Mouse (Mus musculus): ENCODE data around the gene Hba-a2. TPM values are rescaled to one million over a fixed set of nuclear protein-coding genes. Genes with fewer than 3 reads are reported as not detected.
"Not testable (repeated sequence)": the region's sequence is repeated elsewhere in the genome, so short reads cannot be mapped to it uniquely, and the experiment has no call there.

The Hba-a2 gene
- polyA plus RNA-seq, 1 experiment from 2014 or later: 4,938 TPM

DNA sequence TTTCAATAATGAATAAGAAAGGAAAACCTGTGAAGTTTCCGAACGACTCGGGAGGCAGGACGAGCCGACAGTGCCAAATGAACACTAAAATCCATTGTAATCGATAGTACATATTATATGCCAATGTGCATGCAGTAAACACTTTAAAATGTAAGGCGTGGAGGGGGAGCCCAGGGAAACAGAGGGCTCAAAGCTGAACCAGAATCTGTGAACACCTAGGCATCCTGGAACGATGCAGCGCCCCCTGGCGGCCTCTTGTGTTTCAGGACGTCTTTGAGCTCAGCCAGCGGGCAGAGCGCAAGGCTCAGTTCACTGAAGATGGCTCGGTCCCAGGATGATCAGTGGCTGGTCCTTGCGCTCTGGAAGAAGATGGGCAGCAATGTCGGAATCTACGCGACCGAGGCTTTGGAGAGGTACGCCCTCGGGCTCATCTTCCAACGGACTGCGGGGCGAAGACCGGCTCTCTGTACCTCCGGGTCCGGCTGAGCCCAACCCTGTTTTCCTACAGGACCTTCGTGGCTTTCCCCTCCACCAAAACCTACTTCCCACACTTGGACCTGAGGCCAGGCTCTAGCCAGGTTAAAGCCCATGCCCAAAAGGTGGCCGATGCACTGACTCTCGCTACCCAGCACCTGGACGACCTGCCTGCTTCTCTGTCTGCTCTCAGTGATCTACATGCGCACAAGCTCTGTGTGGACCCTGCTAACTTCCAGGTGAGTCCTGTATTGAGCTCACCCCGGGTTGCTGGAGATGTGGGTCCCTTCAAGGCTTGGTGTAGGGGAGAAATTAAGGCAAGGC is 9.4 kb upstream of the Hba-a2 start, which contains the start of gene Hbq1b:
Gene Hbq1b (plus strand): TSS at position 271 of the 798 bp plus-strand sequence.
- 0 out of 2 replicates have a peak within 1 kb of the TSS, but pooled peaks have one; percentile 45 for H3K27ac ChIP-seq
- H3K27me3 ChIP-seq (ENCODE audit: insufficient read depth, poor library complexity, severe bottlenecking): peaks cover 16% of the 10 kb centered on the region
- peak within 1 kb of the TSS; percentile 43 for H3K4me3 ChIP-seq
- not testable (repeated sequence) for H3K36me3 ChIP-seq; H3K4me1 ChIP-seq (replicated peaks); H3K9me3 ChIP-seq
- whole genome bisulfite sequencing: 23% methylated on average over 31 of the region's 33 CpGs
- peak; percentile 66 for DNase-seq (ENCODE audit: low spot score)

DNA sequence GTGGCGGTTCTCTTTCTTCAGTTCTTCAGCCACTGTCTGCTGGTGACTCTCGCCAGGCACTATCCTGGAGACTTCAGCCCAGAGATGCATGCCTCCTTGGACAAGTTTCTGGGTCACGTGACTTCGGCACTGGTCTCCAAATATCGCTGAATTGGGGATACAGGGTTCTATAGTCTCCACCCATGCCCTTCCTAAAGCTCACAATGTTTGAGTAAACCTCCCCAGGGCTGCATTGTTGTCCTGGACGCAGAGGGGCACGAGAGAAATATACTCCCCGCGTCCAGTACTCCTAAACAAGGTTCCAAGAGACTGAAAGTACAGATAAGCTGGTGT is 8.8 kb upstream of the Hba-a2 start:
- Histone ChIP-seq H3K9me3 (no peaks in the 10 kb centered on the region), H3K36me3 (no peaks in the 10 kb centered on the region), H3K27ac (no peak overlapping the region), H3K4me1 (replicated peaks) (no peaks in the 10 kb centered on the region), H3K4me3 (no peak overlapping the region), H3K27me3 (ENCODE audit: insufficient read depth, poor library complexity, severe bottlenecking) (peaks cover 16% of the 10 kb centered on the region)
- WGBS: 72% methylated on average over 9 of the region's 9 CpGs
- DNase-seq (ENCODE audit: low spot score): no peak

DNA sequence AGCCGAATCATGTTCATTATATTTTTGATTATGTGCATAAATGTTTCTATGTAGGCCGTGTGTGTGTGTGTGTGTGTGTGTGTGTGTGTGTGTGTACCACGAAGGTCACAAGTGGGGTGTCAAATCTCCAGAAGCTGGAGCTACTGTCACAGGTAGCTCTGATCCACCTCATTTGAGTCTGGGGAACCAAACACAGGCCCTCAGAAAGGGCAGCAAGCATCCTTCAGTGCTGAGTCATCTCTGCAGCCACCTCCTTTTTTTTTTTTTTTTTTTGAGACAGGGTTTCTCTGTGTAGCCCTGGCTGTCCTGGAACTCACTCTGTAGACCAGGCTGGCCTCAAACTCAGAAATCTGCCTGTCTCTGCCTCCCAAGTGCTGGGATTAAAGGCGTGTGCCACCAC is 3.5 kb upstream of the Hba-a2 start:
- not testable (repeated sequence) for H3K4me1 ChIP-seq (replicated peaks); H3K36me3 ChIP-seq; H3K27ac ChIP-seq; H3K4me3 ChIP-seq; DNase-seq (ENCODE audit: low spot score); H3K9me3 ChIP-seq
- peaks cover 13% of the 10 kb centered on the region for H3K27me3 ChIP-seq (ENCODE audit: insufficient read depth, poor library complexity, severe bottlenecking)
- WGBS: 83% methylated on average over 4 of the region's 4 CpGs

DNA sequence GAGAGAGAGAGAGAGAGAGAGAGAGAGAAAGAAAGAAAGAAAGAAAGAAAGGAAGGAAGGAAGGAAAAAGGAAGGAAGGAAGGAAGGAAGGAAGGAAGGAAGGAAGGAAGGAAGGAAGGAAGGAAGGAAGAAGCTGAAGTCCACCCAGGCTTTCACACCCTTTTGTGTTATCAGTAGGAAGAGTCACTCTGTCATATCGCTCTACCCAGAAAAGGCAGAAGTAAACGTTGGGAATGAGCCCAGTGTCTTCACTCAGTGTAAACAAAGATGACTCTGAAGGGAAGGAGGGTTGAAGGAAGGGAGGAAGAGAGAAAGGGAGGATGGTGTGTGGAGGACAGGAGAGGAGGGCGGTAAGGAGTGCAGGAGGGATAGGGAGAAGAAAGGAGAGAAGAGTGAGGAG is 2.8 kb upstream of the Hba-a2 start:
- DNase-seq (ENCODE audit: low spot score); H3K36me3 ChIP-seq; H3K4me1 ChIP-seq (replicated peaks); H3K27ac ChIP-seq; H3K27me3 ChIP-seq (ENCODE audit: insufficient read depth, poor library complexity, severe bottlenecking); H3K9me3 ChIP-seq; H3K4me3 ChIP-seq: not testable (repeated sequence)
- 77% methylated on average over 3 of the region's 3 CpGs for WGBS

DNA sequence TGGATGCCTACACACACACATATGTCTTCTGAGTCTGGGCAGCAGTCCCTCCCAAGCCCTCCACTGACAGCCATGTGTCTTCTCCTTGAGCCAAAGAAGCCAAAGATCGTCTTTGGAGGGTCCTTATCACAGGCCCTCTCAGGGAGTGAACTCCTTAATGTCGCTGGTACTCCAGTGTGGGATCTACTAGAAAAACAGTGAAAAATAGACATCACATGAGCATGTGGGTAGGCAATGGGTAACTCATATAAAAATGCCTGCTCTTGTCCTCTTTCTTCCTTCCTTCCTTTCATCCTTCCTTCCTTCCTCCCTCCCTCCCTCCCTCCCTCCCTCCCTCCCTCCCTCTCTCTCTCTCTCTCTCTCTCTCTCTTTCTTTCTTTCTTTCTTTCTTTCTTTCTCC is 1.1 kb downstream of the Hba-a2 start:
- H3K4me3 ChIP-seq; H3K27ac ChIP-seq; H3K36me3 ChIP-seq; H3K4me1 ChIP-seq (replicated peaks); DNase-seq (ENCODE audit: low spot score); H3K9me3 ChIP-seq: not testable (repeated sequence)
- peaks cover 24% of the 10 kb centered on the region for H3K27me3 ChIP-seq (ENCODE audit: insufficient read depth, poor library complexity, severe bottlenecking)
- WGBS: 46% methylated on average over 2 of the region's 2 CpGs

DNA sequence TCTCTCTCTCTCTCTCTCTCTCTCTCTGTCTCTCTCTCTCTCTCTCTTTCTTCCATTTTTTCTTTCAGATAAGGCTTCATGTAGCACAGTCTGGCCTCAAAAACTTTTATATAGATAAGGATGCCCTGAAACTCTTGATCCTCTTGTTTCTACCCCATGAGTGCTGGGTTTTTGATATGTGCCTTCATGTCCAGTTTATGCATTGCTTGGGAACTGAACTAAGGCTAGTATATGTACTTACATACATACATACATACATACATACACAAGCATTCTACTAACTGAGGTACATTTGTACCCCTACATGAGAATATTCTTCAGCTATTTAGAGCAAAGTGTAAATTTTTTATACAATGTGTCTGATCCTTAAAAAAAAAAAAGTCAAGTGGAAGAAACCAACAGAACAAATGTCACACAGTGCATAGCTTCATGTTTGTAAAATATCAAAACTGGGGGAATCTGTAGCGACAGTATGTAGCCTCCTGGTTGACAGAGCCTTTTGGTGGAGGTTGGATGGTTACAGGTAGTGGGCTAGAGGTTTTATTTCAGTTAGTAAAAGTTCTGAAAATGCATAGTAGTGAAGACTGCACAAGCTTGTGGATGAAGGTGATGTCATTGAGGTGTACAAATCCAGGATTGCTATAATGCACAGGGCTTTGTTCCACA is 1.7 kb downstream of the Hba-a2 start:
- Histone ChIP-seq H3K4me3 (no peak overlapping the region), H3K4me1 (replicated peaks) (no peaks in the 10 kb centered on the region), H3K27me3 (ENCODE audit: insufficient read depth, poor library complexity, severe bottlenecking) (peaks cover 25% of the 10 kb centered on the region), H3K27ac (no peak overlapping the region), H3K9me3 (no peaks in the 10 kb centered on the region), H3K36me3 (no peaks in the 10 kb centered on the region)
- DNase-seq (ENCODE audit: low spot score): no peak
- 89% methylated on average over 1 of the region's 1 CpGs for WGBS

DNA sequence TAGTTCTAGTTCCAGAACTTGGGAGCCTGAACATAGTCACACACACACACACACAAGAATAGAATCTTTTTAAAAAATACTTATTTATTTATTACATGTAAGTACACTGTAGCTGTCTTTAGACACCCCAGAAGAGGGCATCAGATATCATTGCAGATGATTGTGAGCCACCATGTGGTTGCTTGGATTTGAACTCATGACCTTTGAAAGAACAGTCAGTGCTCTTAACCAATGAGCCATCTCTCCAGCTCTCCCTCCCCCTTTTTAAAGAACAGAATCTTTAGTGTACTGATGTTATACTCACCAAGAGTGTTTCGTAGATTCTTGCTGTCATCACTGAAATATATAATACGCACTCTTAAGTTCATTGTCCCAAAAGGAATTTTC is 2.2 kb downstream of the Hba-a2 start:
- H3K27me3 ChIP-seq (ENCODE audit: insufficient read depth, poor library complexity, severe bottlenecking): peaks cover 25% of the 10 kb centered on the region
- no peaks in the 10 kb centered on the region for H3K9me3 ChIP-seq
- no peak overlapping the region for H3K27ac ChIP-seq
- no peaks in the 10 kb centered on the region for H3K36me3 ChIP-seq
- no peak overlapping the region for H3K4me3 ChIP-seq
- H3K4me1 ChIP-seq (replicated peaks): no peaks in the 10 kb centered on the region
- WGBS: 90% methylated on average over 2 of the region's 2 CpGs
- DNase-seq (ENCODE audit: low spot score): no peak

DNA sequence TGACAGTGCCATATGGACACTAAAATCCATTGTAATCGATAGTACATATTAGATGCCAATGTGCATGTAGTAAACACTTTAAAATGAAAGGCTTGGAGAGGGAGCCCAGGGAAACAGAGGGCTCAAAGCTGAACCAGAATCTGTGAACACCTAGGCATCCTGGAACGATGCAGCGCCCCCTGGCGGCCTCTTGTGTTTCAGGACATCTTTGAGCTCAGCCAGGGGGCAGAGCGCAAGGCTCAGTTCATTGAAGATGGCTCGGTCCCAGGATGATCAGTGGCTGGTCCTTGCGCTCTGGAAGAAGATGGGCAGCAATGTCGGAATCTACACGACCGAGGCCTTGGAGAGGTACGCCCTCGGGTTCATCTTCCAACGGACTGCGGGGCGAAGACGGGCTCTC is 3.6 kb downstream of the Hba-a2 start, which contains the start of gene Hbq1a:
Gene Hbq1a (plus strand): TSS at position 205 of the 400 bp plus-strand sequence.
- H3K27me3 ChIP-seq (ENCODE audit: insufficient read depth, poor library complexity, severe bottlenecking): peaks cover 21% of the 10 kb centered on the region
- WGBS: 6% methylated on average over 16 of the region's 16 CpGs
- not testable (repeated sequence) for H3K9me3 ChIP-seq; H3K36me3 ChIP-seq; H3K27ac ChIP-seq; H3K4me1 ChIP-seq (replicated peaks)
- peak within 1 kb of the TSS; percentile 32 for H3K4me3 ChIP-seq
- peak; percentile 64 for DNase-seq (ENCODE audit: low spot score)

DNA sequence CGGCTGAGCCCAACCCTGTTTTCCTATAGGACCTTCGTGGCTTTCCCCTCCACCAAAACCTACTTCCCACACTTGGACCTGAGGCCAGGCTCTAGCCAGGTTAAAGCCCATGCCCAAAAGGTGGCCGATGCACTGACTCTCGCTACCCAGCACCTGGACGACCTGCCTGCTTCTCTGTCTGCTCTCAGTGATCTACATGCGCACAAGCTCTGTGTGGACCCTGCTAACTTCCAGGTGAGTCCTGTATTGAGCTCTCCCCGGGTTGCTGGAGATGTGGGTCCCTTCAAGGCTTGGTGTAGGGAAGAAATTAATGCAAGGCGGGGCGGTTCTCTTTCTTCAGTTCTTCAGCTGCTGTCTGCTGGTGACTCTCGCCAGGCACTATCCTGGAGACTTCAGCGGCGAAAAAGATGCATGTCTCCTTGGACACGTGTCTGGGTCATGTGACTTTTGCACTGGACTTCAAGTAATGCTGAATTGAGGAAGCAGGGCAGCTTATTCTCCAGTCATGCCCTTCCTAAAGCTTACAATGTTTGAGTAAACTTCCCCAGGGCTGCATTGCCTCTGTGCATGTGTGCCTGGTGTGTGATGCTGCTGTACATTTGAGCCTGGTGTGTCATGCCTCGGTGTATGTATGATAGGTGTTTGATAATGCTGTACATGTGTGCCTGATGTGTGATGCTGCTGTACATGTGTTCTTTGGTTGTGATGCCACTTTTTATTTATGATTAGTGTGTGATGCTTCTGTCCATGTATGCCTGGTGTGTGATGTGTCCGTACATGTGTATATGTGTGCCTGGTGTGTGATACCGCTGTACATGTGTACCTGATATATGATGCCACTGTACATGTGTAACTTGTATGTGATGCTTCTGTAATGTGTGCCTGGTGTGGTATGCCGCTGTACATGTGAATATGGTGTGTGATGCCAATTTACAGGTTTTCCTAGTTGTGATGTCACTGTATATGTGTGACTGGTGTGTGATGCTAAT is 4.3 kb downstream of the Hba-a2 start:
- H3K36me3 ChIP-seq: no peaks in the 10 kb centered on the region
- H3K9me3 ChIP-seq: no peaks in the 10 kb centered on the region
- DNase-seq (ENCODE audit: low spot score): no peak
- H3K27ac ChIP-seq: no peak overlapping the region
- no peaks in the 10 kb centered on the region for H3K4me1 ChIP-seq (replicated peaks)
- 51% methylated on average over 16 of the region's 17 CpGs for WGBS
- H3K4me3 ChIP-seq: peak overlapping the region; percentile 32
- peaks cover 21% of the 10 kb centered on the region for H3K27me3 ChIP-seq (ENCODE audit: insufficient read depth, poor library complexity, severe bottlenecking)

DNA sequence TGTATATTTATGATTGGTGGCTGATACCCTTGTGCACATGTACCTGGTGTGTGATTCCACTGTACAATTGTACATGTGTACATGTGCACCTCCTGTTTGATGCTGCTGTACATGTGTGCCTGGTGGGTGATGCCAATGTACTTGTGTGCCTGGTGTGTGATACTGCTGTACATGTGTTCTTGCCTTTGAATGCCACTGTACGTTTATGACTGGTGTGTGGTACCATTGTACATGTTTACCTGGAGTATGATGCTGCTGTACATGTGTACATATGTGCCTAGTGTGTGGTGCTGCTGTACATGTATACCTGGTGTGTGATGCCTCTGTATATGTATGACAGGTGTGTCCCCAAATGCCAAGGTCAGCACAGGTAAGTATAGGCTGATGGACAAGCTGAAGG is 5.2 kb downstream of the Hba-a2 start:
- Histone ChIP-seq H3K4me3 (no peak overlapping the region), H3K27ac (no peak overlapping the region), H3K27me3 (ENCODE audit: insufficient read depth, poor library complexity, severe bottlenecking) (peaks cover 21% of the 10 kb centered on the region), H3K4me1 (replicated peaks) (no peaks in the 10 kb centered on the region), H3K36me3 (no peaks in the 10 kb centered on the region), H3K9me3 (no peaks in the 10 kb centered on the region)
- 82% methylated on average over 1 of the region's 1 CpGs for WGBS
- DNase-seq (ENCODE audit: low spot score): no peak

- 49% methylated on average over 2 of the region's 2 CpGs for WGBS
- H3K36me3 ChIP-seq: no peaks in the 10 kb centered on the region
- H3K4me3 ChIP-seq: no peak overlapping the region
- H3K4me1 ChIP-seq (replicated peaks): peaks cover 7% of the 10 kb centered on the region
- H3K9me3 ChIP-seq: no peaks in the 10 kb centered on the region
- H3K27me3 ChIP-seq (ENCODE audit: insufficient read depth, poor library complexity, severe bottlenecking): peaks cover 21% of the 10 kb centered on the region
- DNase-seq (ENCODE audit: low spot score): no peak
- no peak overlapping the region for H3K27ac ChIP-seq
Measured at GRCm38 (mm10) chr11:32302824-32303419, 6.6 kb downstream of the Hba-a2 start.

DNA sequence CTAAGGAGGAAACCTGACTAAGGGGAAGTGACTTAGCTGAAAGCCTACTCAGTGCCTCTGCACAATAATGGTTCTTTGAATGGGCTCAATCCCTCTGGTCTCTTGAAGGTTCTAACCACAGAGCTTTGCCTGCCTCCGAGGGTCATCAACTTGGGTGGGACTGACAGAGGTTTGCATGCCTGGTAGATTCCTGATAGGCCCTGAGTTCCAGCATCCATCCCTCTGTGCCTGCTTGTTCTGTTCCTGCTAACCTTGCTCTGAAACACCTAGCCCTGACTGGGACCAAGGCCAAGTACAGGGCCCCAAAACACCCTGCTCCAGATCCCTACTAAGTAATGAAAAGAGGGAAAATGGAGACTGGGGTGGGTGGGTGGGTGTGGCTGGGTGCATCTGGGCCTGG is 7.2 kb downstream of the Hba-a2 start:
- no peak overlapping the region for H3K4me3 ChIP-seq
- H3K36me3 ChIP-seq: no peaks in the 10 kb centered on the region
- H3K27me3 ChIP-seq (ENCODE audit: insufficient read depth, poor library complexity, severe bottlenecking): peaks cover 21% of the 10 kb centered on the region
- H3K27ac ChIP-seq: no peak overlapping the region
- H3K9me3 ChIP-seq: no peaks in the 10 kb centered on the region
- no peak for DNase-seq (ENCODE audit: low spot score)
- H3K4me1 ChIP-seq (replicated peaks): peaks cover 10% of the 10 kb centered on the region
- WGBS: 76% methylated on average over 1 of the region's 1 CpGs
